Mouse (Mus musculus) C2C12 (cell line): ENCODE data around the gene Tbxas1.

Source experiments
- CEBPB ChIP-seq: IDR thresholded peaks from one replicate; pipeline ENCODE4 v1.6.1; 2011; ENCODE audit warnings: low read depth, mild to moderate bottlenecking, control low read depth, moderate library complexity
- CTCF ChIP-seq: IDR thresholded peaks from one replicate; pipeline ENCODE4 v1.5.1; 2011; ENCODE audit not compliant: control insufficient read depth, insufficient read depth, insufficient read length
- FOSL1 ChIP-seq: IDR thresholded peaks from one replicate; pipeline ENCODE4 v1.8.0; 2011; ENCODE audit warnings: mild to moderate bottlenecking, low read length; ENCODE audit not compliant: poor library complexity, insufficient read depth, severe bottlenecking
- MAX ChIP-seq: IDR thresholded peaks from one replicate; pipeline ENCODE4 v1.6.1; 2011; ENCODE audit warnings: mild to moderate bottlenecking, control low read depth
- MYOG ChIP-seq: IDR thresholded peaks from one replicate; pipeline ENCODE4 v1.6.1; 2011; ENCODE audit not compliant: control insufficient read depth, insufficient read length; ENCODE audit errors: extremely low read depth
- USF1 ChIP-seq: IDR thresholded peaks from one replicate; pipeline ENCODE4 v1.6.1; 2011; ENCODE audit warnings: low read depth, mild to moderate bottlenecking, control low read depth, moderate library complexity

DNA sequence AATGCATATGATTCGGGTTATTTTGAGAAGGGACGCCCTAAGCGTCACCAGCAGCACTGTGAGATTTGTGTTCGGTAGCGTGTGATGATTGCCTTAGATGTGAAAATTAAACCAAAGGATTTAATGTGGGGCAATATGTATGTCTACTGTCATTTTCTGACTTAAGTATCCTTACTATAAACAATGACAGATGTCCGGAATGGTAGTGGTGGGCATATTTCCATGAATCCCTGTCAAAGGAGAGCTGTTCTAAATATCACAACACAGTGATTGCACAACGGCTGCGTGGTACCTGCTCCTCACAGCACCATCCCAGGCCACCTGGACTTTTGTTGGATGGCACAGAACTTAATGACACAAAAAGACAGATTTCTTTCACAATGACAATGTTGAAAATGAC lies 69.2 kb downstream of the Tbxas1 start:
- TF ChIP-seq CTCF: no peak
- TF ChIP-seq USF1: no peak
- TF ChIP-seq CEBPB: no peak
- no peak for TF ChIP-seq FOSL1
- TF ChIP-seq MAX: no peak
- TF ChIP-seq MYOG: no peak
